Mouse (Mus musculus): ENCODE measurements around the gene Fbl. TPM values are rescaled to one million over a fixed set of nuclear protein-coding genes. Genes with fewer than 3 reads are reported as not detected.
"Not testable (repeated sequence)": the region's sequence is repeated elsewhere in the genome, so short reads cannot be mapped to it uniquely, and the experiment has no call there.

Gene Fbl
- polyA plus RNA-seq, 1 experiment from 2014 or later, result 70.8 TPM

GRCm38 (mm10) chr7:28195414-28196098 lies 26.0 kb downstream of the Fbl start:
- Histone ChIP-seq H3K4me3 (replicated peaks) (no peak overlapping the region), H3K4me1 (no peaks in the 10 kb centered on the region), H3K27me3 (replicated peaks) (no peaks in the 10 kb centered on the region), H3K9ac (replicated peaks) (no peak overlapping the region), H3K9me3 (replicated peaks) (no peaks in the 10 kb centered on the region), H3K27ac (replicated peaks) (no peak overlapping the region), H3K36me3 (peaks cover 50% of the 10 kb centered on the region), H3K4me2 (no peak overlapping the region)
- 86% methylated on average over 5 of the region's 5 CpGs for WGBS
- ATAC-seq (ENCODE audit: low FRiP score), result no peak

- ATAC-seq (ENCODE audit: low FRiP score), result no peak
- H3K27me3 ChIP-seq (replicated peaks), result no peaks in the 10 kb centered on the region
- H3K4me2 ChIP-seq, result no peak overlapping the region
- no peaks in the 10 kb centered on the region for H3K4me1 ChIP-seq
- H3K27ac ChIP-seq (replicated peaks), result no peak overlapping the region
- H3K36me3 ChIP-seq, result peaks cover 42% of the 10 kb centered on the region
- H3K9me3 ChIP-seq (replicated peaks), result no peaks in the 10 kb centered on the region
- no peak overlapping the region for H3K9ac ChIP-seq (replicated peaks)
- no peak overlapping the region for H3K4me3 ChIP-seq (replicated peaks)
- WGBS, result 56% methylated on average over 14 of the region's 14 CpGs
Measured at GRCm38 (mm10) chr7:28196528-28196927, 27.0 kb downstream of the Fbl start.

- H3K9me3 ChIP-seq (replicated peaks), result no peaks in the 10 kb centered on the region
- H3K4me3 ChIP-seq (replicated peaks), result no peak overlapping the region
- H3K9ac ChIP-seq (replicated peaks), result no peak overlapping the region
- H3K4me1 ChIP-seq, result no peaks in the 10 kb centered on the region
- peaks cover 20% of the 10 kb centered on the region for H3K36me3 ChIP-seq
- no peaks in the 10 kb centered on the region for H3K27me3 ChIP-seq (replicated peaks)
- no peak overlapping the region for H3K27ac ChIP-seq (replicated peaks)
- 71% methylated on average over 4 of the region's 4 CpGs for WGBS
- no peak overlapping the region for H3K4me2 ChIP-seq
- ATAC-seq (ENCODE audit: low FRiP score), result no peak
Measured at GRCm38 (mm10) chr7:28199054-28199453, 29.5 kb downstream of the Fbl start.

GRCm38 (mm10) chr7:28203207-28204108 lies 33.9 kb downstream of the Fbl start:
- Histone ChIP-seq H3K9me3 (replicated peaks) (no peaks in the 10 kb centered on the region), H3K4me1 (0 out of 2 replicates have a peak, but pooled peaks cover 2% of the 10 kb centered on the region), H3K27ac (replicated peaks) (no peak overlapping the region), H3K9ac (replicated peaks) (no peak overlapping the region), H3K27me3 (replicated peaks) (no peaks in the 10 kb centered on the region), H3K4me3 (replicated peaks) (no peak overlapping the region), H3K4me2 (no peak overlapping the region), H3K36me3 (no peaks in the 10 kb centered on the region)
- ATAC-seq (ENCODE audit: low FRiP score), result no peak
- 71% methylated on average over 19 of the region's 19 CpGs for WGBS

GRCm38 (mm10) chr7:28206044-28206600 lies 36.6 kb downstream of the Fbl start:
- no peak overlapping the region for H3K4me2 ChIP-seq
- ATAC-seq (ENCODE audit: low FRiP score), result no peak
- H3K9ac ChIP-seq (replicated peaks), result no peak overlapping the region
- H3K4me3 ChIP-seq (replicated peaks), result no peak overlapping the region
- 76% methylated on average over 4 of the region's 4 CpGs for WGBS
- H3K27me3 ChIP-seq (replicated peaks), result no peaks in the 10 kb centered on the region
- no peaks in the 10 kb centered on the region for H3K9me3 ChIP-seq (replicated peaks)
- no peaks in the 10 kb centered on the region for H3K36me3 ChIP-seq
- H3K4me1 ChIP-seq, result 0 out of 2 replicates have a peak, but pooled peaks cover 3% of the 10 kb centered on the region
- no peak overlapping the region for H3K27ac ChIP-seq (replicated peaks)

- Histone ChIP-seq H3K9ac (replicated peaks) (peak overlapping the region; percentile 12; the same call in 1 of the 2 replicates), H3K4me1 (0 out of 2 replicates have a peak, but pooled peaks cover 3% of the 10 kb centered on the region), H3K27ac (replicated peaks) (0 out of 2 replicates have a peak overlapping the region, but pooled peaks have one; percentile 1), H3K4me3 (replicated peaks) (peak overlapping the region; percentile 32), H3K36me3 (no peaks in the 10 kb centered on the region), H3K9me3 (replicated peaks) (no peaks in the 10 kb centered on the region), H3K27me3 (replicated peaks) (no peaks in the 10 kb centered on the region), H3K4me2 (peak overlapping the region; percentile 54)
- WGBS, result 51% methylated on average over 12 of the region's 12 CpGs
- no peak for ATAC-seq (ENCODE audit: low FRiP score)
Measured at GRCm38 (mm10) chr7:28208396-28208987, 39.0 kb downstream of the Fbl start.

GRCm38 (mm10) chr7:28208988-28209508 lies 39.5 kb downstream of the Fbl start:
- WGBS, result 55% methylated on average over 19 of the region's 19 CpGs
- no peaks in the 10 kb centered on the region for H3K36me3 ChIP-seq
- peak overlapping the region; percentile 32 for H3K4me3 ChIP-seq (replicated peaks)
- H3K9ac ChIP-seq (replicated peaks), result peak overlapping the region; percentile 12; the same call in 1 of the 2 replicates
- H3K27ac ChIP-seq (replicated peaks), result peak overlapping the region; percentile 25; the same call in 1 of the 2 replicates
- H3K4me1 ChIP-seq, result 0 out of 2 replicates have a peak, but pooled peaks cover 3% of the 10 kb centered on the region
- ATAC-seq (ENCODE audit: low FRiP score), result 0 out of 2 replicates have a peak, but pooled peaks have one; percentile 66
- peak overlapping the region; percentile 54 for H3K4me2 ChIP-seq
- no peaks in the 10 kb centered on the region for H3K9me3 ChIP-seq (replicated peaks)
- H3K27me3 ChIP-seq (replicated peaks), result no peaks in the 10 kb centered on the region

- Histone ChIP-seq H3K36me3 (no peaks in the 10 kb centered on the region), H3K4me1 (0 out of 2 replicates have a peak, but pooled peaks cover 3% of the 10 kb centered on the region), H3K27me3 (replicated peaks) (no peaks in the 10 kb centered on the region), H3K4me2 (no peak overlapping the region), H3K4me3 (replicated peaks) (no peak overlapping the region), H3K9me3 (replicated peaks) (no peaks in the 10 kb centered on the region), H3K9ac (replicated peaks) (no peak overlapping the region), H3K27ac (replicated peaks) (no peak overlapping the region)
- no peak for ATAC-seq (ENCODE audit: low FRiP score)
- 44% methylated on average over 5 of the region's 5 CpGs for WGBS
Measured at GRCm38 (mm10) chr7:28210731-28211130, 41.2 kb downstream of the Fbl start.

- no peak for ATAC-seq (ENCODE audit: low FRiP score)
- Histone ChIP-seq H3K4me2 (no peak overlapping the region), H3K4me1 (no peaks in the 10 kb centered on the region), H3K27ac (replicated peaks) (no peak overlapping the region), H3K9ac (replicated peaks) (no peak overlapping the region), H3K36me3 (no peaks in the 10 kb centered on the region), H3K27me3 (replicated peaks) (no peaks in the 10 kb centered on the region), H3K9me3 (replicated peaks) (no peaks in the 10 kb centered on the region), H3K4me3 (replicated peaks) (no peak overlapping the region)
- 41% methylated on average over 10 of the region's 10 CpGs for WGBS
Measured at GRCm38 (mm10) chr7:28214142-28214541, 44.6 kb downstream of the Fbl start.

GRCm38 (mm10) chr7:28215950-28216349 lies 46.4 kb downstream of the Fbl start:
- H3K36me3 ChIP-seq; H3K4me2 ChIP-seq; ATAC-seq (ENCODE audit: low FRiP score); H3K27ac ChIP-seq (replicated peaks); H3K4me3 ChIP-seq (replicated peaks); H3K9ac ChIP-seq (replicated peaks); H3K4me1 ChIP-seq; H3K27me3 ChIP-seq (replicated peaks); H3K9me3 ChIP-seq (replicated peaks): not testable (repeated sequence)
- 89% methylated on average over 2 of the region's 2 CpGs for WGBS

- not testable (repeated sequence) for H3K9me3 ChIP-seq (replicated peaks); H3K27ac ChIP-seq (replicated peaks); H3K4me2 ChIP-seq; ATAC-seq (ENCODE audit: low FRiP score); H3K4me1 ChIP-seq; H3K9ac ChIP-seq (replicated peaks); H3K4me3 ChIP-seq (replicated peaks); H3K36me3 ChIP-seq; H3K27me3 ChIP-seq (replicated peaks)
- WGBS, result 96% methylated on average over 12 of the region's 13 CpGs
Measured at GRCm38 (mm10) chr7:28217811-28218210, 48.3 kb downstream of the Fbl start.

Measured in neural tube, embryonic 15.5 days (tissue).